Mouse (Mus musculus): ENCODE measurements around the gene Sdhaf2.

The Sdhaf2 gene

DNA sequence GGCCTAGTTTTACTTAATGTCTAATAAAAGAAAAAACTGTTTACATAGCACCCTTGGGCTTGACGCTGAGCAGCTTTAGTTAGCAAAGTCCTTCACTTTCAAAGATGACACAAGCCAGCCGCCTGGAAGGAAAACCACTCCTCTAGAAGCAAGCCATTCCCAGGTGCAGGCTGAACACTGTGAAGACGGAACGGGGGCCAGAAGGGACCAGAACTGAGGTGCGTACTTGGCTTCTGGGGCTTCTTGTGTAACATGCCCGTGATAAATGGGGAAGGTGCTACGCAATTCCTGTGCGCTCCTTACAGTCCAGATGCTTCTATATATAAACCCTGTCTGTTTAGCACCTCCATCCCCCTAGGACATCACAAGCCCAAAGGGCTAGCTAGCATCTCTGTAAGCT, 25.4 kb downstream of the Sdhaf2 start:
- in situ Hi-C loops (cut with MboI; ENCODE audit: low sequenced_read_pairs): no loop called here

DNA sequence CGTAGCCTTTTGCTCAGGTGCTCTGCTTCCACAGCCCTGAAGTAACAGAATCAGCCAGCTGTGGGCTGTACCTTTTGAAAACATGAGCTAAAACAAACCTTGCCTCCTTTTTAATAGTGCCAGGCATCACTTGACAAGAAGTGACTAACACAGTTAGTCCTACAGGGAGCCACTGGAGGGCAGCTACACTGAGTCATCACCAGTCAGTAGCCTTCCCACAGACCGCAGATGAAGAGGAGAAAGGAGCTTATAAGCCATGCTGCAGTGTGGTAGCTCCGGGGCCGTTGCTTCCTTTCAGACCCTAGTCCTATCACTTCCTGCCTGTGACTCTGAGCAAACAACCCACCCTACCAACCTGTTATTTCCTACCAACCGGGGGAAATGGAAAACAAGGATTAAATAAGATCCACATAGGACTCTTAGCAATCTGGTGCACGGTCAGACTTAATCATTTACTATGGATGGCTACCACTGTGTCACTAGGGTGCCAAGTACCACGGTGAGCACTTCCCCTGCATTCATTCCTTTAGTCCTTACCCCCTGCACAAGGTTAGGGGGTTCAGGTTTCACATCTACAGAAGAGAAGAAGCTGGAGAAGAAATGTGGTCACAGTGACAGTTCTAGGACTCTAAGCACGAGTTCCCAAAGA, 28.3 kb downstream of the Sdhaf2 start:
- in situ Hi-C loops (cut with MboI; ENCODE audit: low sequenced_read_pairs): no loop called here

DNA sequence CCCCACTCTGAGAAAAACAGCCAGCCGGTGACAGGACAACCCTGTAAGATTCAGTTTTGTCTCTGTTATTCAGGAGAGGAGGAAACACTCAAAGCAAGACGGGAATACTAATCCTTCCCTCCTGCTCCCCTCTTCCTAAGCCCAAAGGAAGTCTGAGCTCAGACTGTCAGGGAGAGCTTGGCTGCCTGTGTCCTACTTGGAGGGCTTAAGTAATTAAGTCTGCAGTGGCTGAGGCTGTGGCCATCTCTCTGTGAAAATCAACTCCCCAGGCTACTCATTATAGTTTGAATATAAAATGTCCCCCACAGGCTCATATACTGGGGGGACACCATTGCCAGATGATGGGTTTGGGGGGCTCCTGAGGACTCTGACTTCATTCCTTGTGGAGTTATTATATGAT, 29.0 kb downstream of the Sdhaf2 start:
- in situ Hi-C loops (cut with MboI; ENCODE audit: low sequenced_read_pairs): no loop called here

DNA sequence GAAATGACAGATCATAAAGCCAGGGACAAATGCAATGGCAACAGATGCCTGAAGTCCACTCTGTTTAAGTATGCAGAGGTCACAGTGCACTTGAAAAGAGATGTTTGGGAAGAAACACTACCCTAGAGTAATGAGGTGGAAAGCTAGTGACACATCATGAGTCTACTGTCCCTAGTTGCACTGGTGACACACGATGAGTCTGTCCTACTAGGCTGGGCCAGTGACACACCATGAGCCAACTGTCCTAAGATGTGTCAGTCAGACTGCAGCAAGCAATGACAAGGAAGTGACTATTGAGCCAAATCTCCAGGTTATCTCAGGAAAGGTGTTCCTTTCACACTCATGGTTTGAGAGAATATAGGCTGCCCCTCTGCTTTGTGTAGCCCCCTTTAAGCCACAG, 30.3 kb downstream of the Sdhaf2 start:
- in situ Hi-C loops (cut with MboI; ENCODE audit: low sequenced_read_pairs): no loop called here

DNA sequence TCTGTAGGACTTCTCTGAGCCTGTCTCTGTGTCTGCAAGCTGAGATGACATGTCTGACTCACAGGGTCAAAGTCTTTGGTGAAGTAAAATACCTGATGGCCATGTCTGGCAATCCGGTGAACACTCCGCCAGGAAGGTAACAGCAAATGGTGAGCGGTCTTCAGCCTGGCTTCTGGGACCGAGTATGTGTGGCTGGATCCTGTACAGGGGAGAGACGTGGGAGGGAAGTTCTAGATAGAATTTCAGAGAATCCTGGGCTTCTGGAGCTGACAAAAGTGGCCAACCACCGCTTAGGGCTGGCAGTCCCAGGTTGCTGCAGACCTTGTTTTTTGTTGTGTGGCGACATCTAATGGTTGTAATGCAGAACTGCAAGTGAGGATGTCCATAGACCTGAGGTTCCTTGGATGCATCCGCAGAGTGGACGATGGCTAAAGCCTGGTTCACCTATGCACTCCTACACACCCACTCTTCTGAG, 39.6 kb downstream of the Sdhaf2 start:
- in situ Hi-C loops (cut with MboI; ENCODE audit: low sequenced_read_pairs): loop anchor here (10.0 kb wide), 1 partner anchor 222 kb away; no protein-coding TSS in a partner anchor

DNA sequence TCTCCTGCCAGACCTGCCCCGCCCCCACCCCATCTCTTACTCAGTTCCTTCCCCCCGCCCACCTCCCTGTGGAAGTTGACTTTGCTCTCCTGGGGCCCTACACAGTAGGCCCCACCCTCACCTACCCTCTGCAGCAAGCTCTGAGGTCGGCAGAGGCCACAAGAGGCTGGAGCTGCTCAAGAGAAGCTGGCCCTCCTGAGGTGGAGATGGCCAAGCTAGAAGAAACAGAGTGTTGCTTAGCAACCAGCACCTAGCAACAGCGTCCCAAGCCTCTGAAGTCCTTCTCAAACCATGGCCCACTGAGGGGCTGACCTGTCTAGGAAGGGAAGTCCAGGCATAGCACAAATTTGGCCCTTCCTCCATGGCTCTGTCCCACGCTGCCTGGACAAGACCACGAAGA, 43.2 kb downstream of the Sdhaf2 start, which contains the start of gene Ppp1r32:
Gene Ppp1r32 (minus strand): TSS at position 226 of the 400 bp plus-strand sequence.
- in situ Hi-C loops (cut with MboI; ENCODE audit: low sequenced_read_pairs): loop anchor here (10.0 kb wide), 1 partner anchor 218 kb away; no protein-coding TSS in a partner anchor

DNA sequence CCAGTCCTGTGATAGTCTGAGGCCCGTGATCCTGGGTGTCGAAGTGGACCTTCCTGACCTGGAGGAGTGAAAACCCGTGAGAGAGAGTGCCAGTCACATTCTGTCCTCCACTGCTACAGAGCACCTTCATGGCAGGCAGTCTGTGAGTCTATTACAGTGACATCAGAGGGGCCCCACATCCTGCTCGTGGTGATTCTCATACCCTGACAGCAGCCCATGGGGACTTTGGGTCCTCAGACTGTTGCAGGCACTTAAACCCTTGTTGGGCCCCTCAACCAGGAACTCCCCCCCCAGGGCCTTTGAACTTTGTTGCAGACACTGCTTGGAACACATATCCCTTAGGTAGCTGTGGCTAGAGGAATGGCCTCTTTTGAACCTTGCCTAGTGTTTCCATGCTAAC, 46.4 kb downstream of the Sdhaf2 start:
- in situ Hi-C loops (cut with MboI; ENCODE audit: low sequenced_read_pairs): no loop called here

DNA sequence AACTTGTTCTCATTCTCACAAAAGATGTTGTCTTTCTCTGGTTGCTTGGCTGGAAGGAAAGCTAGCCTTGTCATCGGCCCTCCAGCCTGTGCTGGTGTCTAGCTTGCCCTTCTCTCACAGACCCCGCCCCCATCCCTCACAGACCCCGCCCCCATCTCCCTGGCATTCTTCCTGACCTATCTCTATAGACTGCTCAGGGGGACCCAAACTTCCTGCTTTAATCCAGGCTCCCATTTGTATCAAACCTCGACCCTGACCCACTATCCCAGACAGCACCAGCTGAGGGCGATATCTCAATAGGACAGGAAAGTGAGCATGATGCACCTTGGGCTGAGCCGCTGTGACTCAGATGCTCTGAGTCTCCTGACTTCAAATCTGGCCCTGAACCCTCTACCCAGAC, 52.2 kb downstream of the Sdhaf2 start:
- in situ Hi-C loops (cut with MboI; ENCODE audit: low sequenced_read_pairs): no loop called here

DNA sequence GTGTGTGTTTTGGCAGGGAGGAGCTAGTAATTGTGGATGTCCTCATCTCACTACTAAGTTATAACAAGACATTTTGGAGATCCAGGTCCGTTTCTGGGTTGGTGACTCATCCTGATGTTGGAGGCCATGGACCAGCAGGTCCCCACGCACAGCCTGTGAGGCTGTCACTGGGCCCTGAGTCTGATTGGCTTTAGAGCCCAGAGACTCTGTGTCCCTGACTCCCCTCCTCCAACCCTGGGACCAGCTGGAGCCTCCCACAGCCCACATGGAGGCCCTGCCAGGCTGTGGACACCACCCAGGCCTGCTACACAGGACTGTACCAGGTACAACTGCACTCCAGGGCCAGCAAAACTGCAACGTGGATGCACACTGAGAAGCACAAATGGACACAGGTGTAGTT, 53.0 kb downstream of the Sdhaf2 start:
- in situ Hi-C loops (cut with MboI; ENCODE audit: low sequenced_read_pairs): no loop called here

DNA sequence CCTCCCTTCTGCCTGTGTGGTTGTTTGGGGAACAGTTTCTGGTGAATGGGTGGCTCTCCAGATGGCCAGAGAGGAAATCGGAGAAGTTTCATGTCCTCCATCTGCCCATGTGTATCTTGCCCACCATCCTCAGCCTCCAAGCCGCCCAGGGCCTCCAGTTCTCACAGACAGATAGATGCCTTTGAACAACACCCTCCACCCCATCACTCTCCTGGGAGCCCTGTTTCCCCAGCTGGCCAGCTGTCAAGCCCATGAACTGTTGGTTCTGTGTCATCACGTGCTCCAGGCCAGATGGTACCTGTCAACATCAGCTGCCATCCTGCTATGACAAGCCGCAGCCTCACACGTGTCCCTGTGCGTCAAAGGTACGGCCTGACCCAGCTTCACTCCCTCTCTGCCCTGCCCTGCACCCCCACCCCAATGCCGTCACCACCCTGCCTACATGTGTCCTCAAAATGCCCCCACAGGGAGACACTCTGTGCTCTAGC, 56.7 kb downstream of the Sdhaf2 start:
- in situ Hi-C loops (cut with MboI; ENCODE audit: low sequenced_read_pairs): no loop called here

DNA sequence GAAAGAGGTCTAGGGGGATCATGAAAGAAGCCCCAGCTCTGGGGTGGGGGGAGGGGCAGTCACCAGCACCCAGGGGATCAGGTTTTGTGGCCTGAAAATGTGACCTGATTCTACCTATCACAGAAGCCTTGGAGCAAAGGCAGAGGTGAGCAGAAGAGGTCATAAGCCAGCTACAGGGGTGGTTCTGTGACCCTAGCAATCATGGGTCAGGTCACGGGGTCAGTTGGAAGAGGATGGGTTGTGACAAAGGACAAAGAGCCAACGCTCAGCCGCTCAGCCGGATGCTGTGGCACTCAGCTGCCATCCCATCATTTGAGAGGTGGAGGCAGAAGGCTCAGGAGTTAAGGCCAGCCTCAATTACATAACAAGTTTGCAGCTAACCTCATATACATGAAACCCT, 61.5 kb downstream of the Sdhaf2 start:
- in situ Hi-C loops (cut with MboI; ENCODE audit: low sequenced_read_pairs): no loop called here

DNA sequence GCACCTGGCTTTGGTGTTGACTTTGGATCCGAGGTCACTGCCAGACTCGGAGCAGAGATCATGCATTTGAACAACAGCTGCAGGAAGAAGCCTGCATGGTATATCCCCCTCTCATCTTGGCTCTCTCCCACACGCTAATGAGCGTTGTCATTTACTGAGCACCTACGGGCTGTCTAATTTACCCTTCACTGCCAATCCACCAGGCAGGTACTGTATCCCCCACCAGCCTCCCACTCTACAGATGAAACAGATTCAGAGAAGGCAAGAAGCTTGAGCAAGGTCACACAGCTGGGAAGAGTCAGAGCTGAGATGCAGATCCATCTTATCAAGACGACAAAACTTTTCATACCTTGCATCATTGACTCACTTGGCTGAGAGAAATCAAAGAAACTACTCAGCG, 64.4 kb downstream of the Sdhaf2 start:
- in situ Hi-C loops (cut with MboI; ENCODE audit: low sequenced_read_pairs): no loop called here

DNA sequence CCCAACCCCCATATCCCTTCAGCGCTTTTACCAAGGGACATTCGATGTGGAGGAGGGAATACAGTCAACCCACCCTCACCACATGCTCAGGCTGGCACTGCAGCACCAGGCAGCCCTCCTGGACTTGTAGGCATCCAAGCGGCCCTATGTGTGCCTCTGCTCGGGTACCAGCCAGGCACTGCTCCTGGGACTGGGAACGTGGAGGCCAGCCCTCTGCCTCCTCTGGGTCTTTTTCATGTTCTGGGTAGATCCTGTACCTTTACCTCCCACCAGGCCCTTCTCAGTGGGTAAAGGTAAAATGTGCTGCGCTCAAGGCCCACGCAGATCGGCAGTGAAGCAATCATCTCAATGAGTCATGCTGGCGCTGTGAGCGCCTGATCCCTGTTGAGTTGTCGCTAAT, 66.0 kb downstream of the Sdhaf2 start:
- in situ Hi-C loops (cut with MboI; ENCODE audit: low sequenced_read_pairs): no loop called here

DNA sequence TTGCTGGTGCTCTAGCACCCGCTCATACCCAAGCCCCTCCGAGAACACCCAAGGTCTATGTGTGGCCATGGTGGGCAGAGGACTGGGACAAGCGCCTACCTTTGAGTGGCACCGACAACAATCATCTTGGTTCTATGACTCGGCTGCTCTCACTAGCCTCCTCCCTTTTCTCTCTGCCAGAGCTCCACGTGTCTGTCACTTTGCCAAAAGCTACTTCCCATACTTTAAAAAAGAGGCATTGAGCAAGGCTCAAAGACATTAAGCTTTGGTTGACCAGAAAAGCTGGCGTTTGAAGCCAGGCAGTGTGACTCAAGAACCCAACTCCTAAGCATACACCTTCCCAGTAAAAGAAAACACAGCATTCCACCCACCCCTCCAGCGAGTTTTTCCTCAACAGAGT, 67.8 kb downstream of the Sdhaf2 start:
- in situ Hi-C loops (cut with MboI; ENCODE audit: low sequenced_read_pairs): no loop called here

DNA sequence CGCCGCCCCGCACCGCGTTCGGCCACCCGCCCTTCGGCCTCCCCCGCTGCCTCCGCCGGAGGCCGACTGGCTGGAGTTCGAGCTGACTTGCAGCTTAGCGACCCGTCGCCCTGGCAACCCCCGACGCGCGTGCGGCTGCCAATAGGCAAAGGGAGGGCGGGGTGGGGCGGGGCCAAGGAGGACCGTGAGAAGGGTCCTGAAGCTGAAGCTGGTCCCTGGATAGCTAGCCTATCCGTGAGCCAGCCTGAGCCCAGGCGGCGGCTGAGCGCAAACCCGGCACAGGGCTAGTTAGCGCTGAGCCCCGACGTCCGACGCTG, 68.5 kb downstream of the Sdhaf2 start:
- in situ Hi-C loops (cut with MboI; ENCODE audit: low sequenced_read_pairs): no loop called here

DNA sequence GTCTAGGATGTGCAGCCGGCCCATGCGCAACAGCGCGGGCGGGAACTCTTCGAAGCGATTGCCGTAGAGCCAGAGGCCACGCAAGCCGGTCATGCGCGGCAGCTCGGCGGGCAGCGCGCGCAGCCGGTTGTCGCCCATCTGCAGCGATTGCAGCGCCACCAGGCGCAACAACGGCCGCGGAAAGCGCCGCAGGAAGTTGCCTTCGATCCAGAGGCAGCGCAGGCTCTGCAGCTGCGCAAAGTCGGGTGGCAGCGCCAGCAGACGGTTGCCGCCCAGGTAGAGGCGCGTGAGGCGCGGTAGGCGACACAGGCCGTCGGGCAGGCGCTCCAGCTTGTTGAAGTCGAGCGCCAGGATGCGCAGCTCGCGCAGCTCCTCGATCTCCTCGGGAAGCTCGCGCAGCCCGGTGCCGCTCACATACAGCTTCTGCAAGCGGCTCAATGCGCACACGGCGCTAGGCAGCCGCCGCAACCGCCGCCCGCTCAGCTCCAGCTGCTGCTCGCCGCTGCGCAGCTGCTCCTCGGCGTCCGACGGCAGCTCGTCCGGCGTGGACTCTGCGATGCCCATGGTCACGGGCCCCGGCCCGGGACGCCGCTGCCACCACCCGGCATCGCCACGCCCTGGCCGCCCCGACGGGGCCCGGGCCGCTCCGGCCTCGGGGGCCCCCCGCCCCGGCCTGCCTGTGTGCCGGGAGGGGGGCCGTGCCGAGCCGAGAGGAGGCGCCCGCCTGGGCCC, 69.0 kb downstream of the Sdhaf2 start, which contains the start of gene Lrrc10b:
Gene Lrrc10b (minus strand): TSS at position 722 of the 732 bp plus-strand sequence.
- in situ Hi-C loops (cut with MboI; ENCODE audit: low sequenced_read_pairs): no loop called here

DNA sequence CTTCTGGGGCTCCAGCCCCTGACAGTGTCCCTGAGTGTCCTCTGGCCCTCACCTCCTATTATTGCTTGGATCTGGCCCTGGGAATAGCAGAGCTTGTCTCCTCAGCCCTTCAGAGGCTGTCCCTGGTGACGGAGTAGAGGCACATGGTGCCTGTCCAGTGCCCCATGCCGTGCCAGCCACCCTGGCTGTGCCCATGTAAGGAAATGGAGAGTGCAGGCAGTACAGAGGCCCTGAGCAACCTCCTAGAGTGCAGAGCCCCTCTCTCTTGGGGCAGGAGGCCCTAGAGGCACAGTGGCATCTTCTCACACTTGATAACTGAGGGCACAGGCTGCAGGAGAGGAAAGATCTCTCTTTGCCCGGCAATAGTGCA, 70.5 kb downstream of the Sdhaf2 start:
- in situ Hi-C loops (cut with MboI; ENCODE audit: low sequenced_read_pairs): no loop called here

DNA sequence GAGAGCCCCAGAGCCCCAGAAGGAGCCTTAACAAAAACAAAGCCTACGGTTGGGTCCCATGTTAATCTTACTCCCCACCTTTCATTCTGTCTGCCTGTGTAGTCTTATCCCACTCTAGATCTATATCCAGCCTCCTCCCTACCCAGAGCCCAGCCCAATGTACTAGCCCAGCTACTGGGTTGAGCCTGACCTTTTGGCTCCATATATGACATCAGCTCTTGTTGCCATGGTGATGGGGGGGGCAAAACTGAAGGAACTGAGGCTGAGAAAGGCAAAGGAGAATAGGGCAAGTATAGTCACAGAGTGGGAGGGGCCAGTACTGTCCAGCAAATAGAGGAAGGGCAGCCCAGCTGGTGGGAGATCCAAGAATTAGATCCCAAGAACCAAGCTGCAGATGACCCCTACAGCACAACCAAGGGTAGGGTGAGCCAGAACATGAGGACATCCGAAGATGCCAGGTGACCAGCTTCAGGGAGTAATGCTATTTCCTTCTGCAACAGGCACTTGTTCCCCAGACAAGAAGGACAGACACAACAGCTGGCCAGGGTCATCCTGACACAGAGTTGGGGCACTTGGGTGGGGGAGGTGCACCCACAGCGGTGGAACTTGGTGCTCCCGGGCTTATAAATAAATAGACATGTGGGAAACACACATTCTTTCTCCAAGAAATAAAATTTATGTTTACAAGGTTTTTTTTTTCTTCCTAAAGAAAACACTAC, 71.1 kb downstream of the Sdhaf2 start:
- in situ Hi-C loops (cut with MboI; ENCODE audit: low sequenced_read_pairs): loop anchor here (5.0 kb wide), 1 partner anchor 37 kb away; no protein-coding TSS in a partner anchor

All from CH12F3 (cell line).